Mouse (Mus musculus) olfactory bulb, adult 2 months (tissue): Measurements from ENCODE around the gene Cfap97d1. TPM values are rescaled to one million over a fixed set of nuclear protein-coding genes. Genes with fewer than 3 reads are reported as not detected.

Experiments used
- H3K27ac ChIP-seq: fragments of 200-500 bp; 2 replicates; pipeline ENCODE4 v1.5.1; 2012; ENCODE audit warnings: low read depth, low read length; ENCODE audit not compliant: insufficient read depth
- H3K4me1 ChIP-seq: fragments of 200-500 bp; 2 replicates; pipeline ENCODE4 v1.6.1; 2012; ENCODE audit warnings: low read length; ENCODE audit not compliant: control insufficient read depth, insufficient read depth
- H3K4me3 ChIP-seq: fragments of 200-500 bp; 2 replicates; pipeline ENCODE4 v1.5.1; 2012; ENCODE audit warnings: mild to moderate bottlenecking, low read depth, low read length, moderate library complexity; ENCODE audit not compliant: insufficient read depth
- CTCF ChIP-seq: fragments of 200-500 bp; IDR thresholded peaks from 2 replicates; pipeline ENCODE4 v1.5.1; 2012; ENCODE audit warnings: low read depth, mild to moderate bottlenecking, low read length, moderate library complexity; ENCODE audit not compliant: insufficient read depth
- POLR2A ChIP-seq: fragments of 200-500 bp; IDR thresholded peaks from 2 replicates; pipeline ENCODE4 v1.6.1; 2012; ENCODE audit warnings: mild to moderate bottlenecking, low read depth, low read length, moderate library complexity; ENCODE audit not compliant: insufficient read depth
- WGBS: fragments of 180-500 bp; shearing (Covaris S2); methylation state at CpG from one replicate; pipeline ENCODE4 v1.1.7; 2018; 5-methylcytosine and 5-hydroxymethylcytosine counted together
- polyA plus RNA-seq: library from polyadenylated mRNA; stranded (reverse); fragments of >200 nt; gene quantifications from 2 replicates; pipeline ENCODE4 v1.2.4, GENCODE M21; 2012; ENCODE audit warnings: low replicate concordance; ENCODE audit not compliant: missing spikeins, insufficient read depth, insufficient read length

The Cfap97d1 gene
- polyA plus RNA-seq = not detected in 2 replicates

DNA sequence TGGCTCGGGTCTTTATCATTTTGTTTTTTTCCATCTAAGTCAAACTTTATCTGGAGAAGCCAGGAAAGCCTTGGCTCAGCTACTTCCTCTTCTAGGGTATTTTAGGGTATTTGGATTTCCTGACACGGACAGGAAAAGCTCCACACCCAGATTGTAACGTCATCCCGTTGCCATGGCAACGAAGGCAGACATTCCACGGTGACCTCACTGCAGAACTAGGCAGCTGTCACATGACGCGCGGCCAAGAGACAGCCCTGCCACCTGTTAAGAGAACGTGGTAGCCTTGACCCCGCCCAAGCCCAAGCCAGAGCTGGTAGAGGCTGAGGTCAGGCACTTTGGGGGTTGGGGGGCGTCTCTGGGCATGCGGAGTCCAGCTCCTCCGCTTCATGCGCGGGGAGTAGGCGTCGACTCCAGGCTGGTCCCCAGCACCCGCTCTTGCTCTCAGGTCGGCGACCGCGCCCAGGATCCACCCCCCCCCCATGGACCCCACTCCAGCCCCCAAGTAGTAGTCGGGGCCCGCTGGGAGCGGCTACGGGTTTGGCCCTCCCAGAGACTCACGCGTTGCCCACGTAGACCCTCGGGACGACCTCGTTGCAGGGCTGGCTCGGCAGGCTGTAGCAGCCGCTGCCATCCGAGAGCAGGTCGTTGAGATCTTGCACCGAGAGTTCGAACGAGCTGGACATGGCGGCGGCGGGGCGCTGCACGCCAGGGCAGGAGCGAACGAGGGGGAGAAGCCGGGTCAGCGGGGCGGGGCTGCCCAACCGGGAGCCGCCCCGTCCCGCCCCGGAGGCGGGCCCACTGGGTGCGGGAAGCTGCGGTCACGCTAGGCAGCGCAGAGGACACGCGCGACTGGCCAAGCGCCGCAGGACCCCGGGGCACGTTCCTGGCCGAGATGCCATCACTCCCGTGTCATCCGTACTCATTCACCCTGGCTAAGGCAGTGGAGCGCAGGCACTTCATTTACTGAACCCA lies at the start of gene Cfap97d1:
TSS of gene Cfap97d1 (plus strand) at position 226 of the 972 bp plus-strand sequence.
- TF ChIP-seq POLR2A (peak; percentile 53), CTCF (no peak)
- Histone ChIP-seq H3K27ac (peak within 1 kb of the TSS; percentile 76), H3K4me1 (peaks cover 21% of the 10 kb centered on the region), H3K4me3 (peak within 1 kb of the TSS; percentile 80)
- WGBS = under 1% methylated on average over 71 of the region's 71 CpGs

DNA sequence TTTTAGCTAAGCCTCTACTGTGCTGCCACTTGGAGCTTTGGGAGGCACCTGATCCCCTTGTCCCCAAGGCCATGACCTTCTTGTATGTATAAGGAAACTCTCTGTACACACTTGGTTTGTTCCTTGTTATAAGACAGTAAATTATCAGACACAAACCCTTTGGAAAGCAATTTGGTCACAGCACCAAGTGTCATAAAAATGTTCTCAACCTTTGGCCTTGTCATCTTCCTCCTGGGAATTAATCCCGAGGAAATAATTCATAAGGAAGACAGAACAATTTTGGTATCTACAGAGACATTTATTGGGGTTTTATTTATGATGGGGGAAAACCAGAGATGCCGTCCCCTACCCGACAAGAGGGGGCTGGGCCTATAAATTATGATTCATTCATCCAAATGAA lies 48.3 kb upstream of the Cfap97d1 start:
- H3K4me1 ChIP-seq = peaks cover 7% of the 10 kb centered on the region
- no peak for TF ChIP-seq CTCF
- no peak for TF ChIP-seq POLR2A
- H3K27ac ChIP-seq = no peak overlapping the region
- WGBS = 95% methylated on average over 3 of the region's 3 CpGs
- no peak overlapping the region for H3K4me3 ChIP-seq

GRCm38 (mm10) chr11:101936421-101936820 lies 47.7 kb upstream of the Cfap97d1 start:
- whole genome bisulfite sequencing = 75% methylated on average over 7 of the region's 7 CpGs
- peaks cover 7% of the 10 kb centered on the region for H3K4me1 ChIP-seq
- no peak for TF ChIP-seq CTCF
- TF ChIP-seq POLR2A = no peak
- H3K4me3 ChIP-seq = no peak overlapping the region
- H3K27ac ChIP-seq = no peak overlapping the region

GRCm38 (mm10) chr11:101937108-101937507 lies 47.0 kb upstream of the Cfap97d1 start:
- Histone ChIP-seq H3K27ac (no peak overlapping the region), H3K4me1 (peaks cover 7% of the 10 kb centered on the region), H3K4me3 (peak overlapping the region; percentile 29)
- no peak for TF ChIP-seq CTCF
- TF ChIP-seq POLR2A = no peak
- 3% methylated on average over 32 of the region's 32 CpGs for WGBS

GRCm38 (mm10) chr11:101943055-101943454 lies 41.0 kb upstream of the Cfap97d1 start:
- WGBS = 44% methylated on average over 3 of the region's 3 CpGs
- TF ChIP-seq POLR2A = no peak
- no peak for TF ChIP-seq CTCF
- no peak overlapping the region for H3K4me3 ChIP-seq
- no peak overlapping the region for H3K27ac ChIP-seq
- no peaks in the 10 kb centered on the region for H3K4me1 ChIP-seq

DNA sequence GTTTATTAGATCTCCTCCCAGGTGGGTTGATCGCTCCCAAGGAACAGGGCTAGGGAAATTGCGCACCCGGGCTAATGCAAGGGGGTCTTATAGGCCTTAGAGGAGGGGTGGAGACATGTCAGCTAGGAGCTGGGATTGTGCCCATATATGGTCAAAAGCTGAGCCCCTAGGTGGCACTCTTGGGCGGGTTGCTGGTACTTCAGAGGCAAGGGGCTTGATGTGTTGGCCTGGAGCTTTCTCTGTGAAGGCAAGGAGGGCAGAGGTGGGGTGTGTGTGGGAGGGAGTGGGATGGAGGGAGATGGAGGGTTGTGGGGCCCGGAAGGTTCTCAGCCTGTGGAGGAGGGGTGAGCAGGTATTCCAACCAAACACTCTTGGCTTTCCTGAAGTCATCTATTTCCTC lies 37.6 kb upstream of the Cfap97d1 start:
- no peak for TF ChIP-seq POLR2A
- no peak for TF ChIP-seq CTCF

GRCm38 (mm10) chr11:101950021-101950420 lies 34.1 kb upstream of the Cfap97d1 start:
- TF ChIP-seq POLR2A (no peak), CTCF (no peak)

More for the DNA sequence above, 37.6 kb upstream of the Cfap97d1 start:
- H3K27ac ChIP-seq = no peak overlapping the region
- 45% methylated on average over 5 of the region's 5 CpGs for WGBS
- no peak overlapping the region for H3K4me3 ChIP-seq
- 0 out of 2 replicates have a peak, but pooled peaks cover 3% of the 10 kb centered on the region for H3K4me1 ChIP-seq

DNA sequence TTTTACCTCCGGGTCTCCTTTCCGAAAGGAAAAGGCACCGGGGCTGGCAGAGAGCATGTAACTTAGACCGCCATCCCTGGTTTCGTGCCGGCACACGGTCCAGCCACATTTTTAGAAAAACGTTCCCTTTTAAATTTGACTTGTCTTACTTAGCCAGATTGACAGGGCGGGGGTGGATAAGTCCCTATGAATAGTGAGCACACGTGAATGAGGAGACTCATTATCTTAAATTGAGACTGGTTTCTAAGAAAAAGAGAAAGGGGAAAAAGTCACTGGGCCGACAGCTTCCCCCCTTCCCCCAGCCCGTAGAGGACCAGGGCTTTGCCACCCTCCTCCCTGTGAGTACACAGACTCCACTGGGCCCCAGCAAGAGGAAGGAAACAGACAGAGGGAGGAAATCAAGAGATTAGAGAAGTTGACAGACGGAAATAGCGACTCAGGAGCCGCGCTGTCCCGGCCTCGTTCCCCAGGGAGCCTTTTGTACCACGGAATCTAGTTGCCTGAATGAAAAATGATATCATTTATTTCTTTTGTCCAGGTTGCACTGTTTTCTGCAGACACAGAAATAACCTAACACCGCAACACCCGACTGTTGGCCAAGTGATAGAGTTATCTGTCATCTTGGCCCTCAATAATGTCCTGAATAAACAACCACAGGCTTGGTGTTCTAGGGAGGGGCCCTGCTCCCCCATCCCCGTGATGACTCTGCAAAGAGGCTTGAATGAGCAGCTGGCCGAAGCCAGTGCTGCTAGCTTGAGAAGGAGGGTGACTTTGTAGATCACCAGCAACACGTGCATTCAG lies 31.3 kb upstream of the Cfap97d1 start:
- Histone ChIP-seq H3K4me1 (0 out of 2 replicates have a peak, but pooled peaks cover 3% of the 10 kb centered on the region), H3K4me3 (no peak overlapping the region), H3K27ac (no peak overlapping the region)
- WGBS = 47% methylated on average over 24 of the region's 24 CpGs
- TF ChIP-seq CTCF = no peak

More at GRCm38 (mm10) chr11:101950021-101950420, 34.1 kb upstream of the Cfap97d1 start:
- Histone ChIP-seq H3K4me3 (no peak overlapping the region), H3K4me1 (0 out of 2 replicates have a peak, but pooled peaks cover 3% of the 10 kb centered on the region), H3K27ac (no peak overlapping the region)
- WGBS = 70% methylated on average over 5 of the region's 5 CpGs

DNA sequence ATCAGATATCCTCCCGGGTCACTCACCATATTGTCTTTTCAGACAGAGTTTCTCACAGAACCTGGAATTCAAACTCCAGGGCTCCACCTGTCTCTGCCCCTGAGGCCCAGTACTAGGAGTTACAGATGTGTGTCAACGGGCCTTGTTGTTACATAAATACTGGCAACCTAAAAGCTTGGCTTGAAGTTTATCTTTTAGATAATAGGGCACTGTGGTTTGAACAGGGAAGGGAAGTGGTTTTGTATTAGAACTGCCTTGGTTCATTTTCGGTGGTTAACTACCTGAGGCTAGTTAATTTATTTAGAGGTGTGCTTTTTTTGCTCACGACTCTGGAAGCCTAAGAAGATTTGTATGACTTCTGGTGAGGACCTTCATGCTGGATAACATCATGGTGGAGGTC lies 30.6 kb upstream of the Cfap97d1 start:
- H3K4me1 ChIP-seq = 0 out of 2 replicates have a peak, but pooled peaks cover 3% of the 10 kb centered on the region
- H3K27ac ChIP-seq = no peak overlapping the region
- TF ChIP-seq POLR2A (no peak), CTCF (no peak)
- H3K4me3 ChIP-seq = no peak overlapping the region
- WGBS = 79% methylated on average over 4 of the region's 4 CpGs
